Mouse (Mus musculus) intestine, embryonic 15.5 days (tissue): ENCODE data around the gene Cstad. TPM values are rescaled to one million over a fixed set of nuclear protein-coding genes. Genes with fewer than 3 reads are reported as not detected.

Experiments
- ATAC-seq: fragments of 200-750 bp; cut with Nextera tagmentation; 2 replicates; pipeline ENCODE4 v1.8.0; 2017; ENCODE audit warnings: moderate TSS enrichment, moderate library complexity
- H3K27ac ChIP-seq: fragments of 300-500 bp; sonication (generic); 2 replicates; pipeline ENCODE4 v1.5.1; 2015; ENCODE audit warnings: mild to moderate bottlenecking, inconsistent platforms
- H3K27me3 ChIP-seq: fragments of 300-500 bp; sonication (generic); replicated peaks from 2 replicates; pipeline ENCODE4 v1.6.1; 2015; ENCODE audit warnings: inconsistent platforms
- H3K36me3 ChIP-seq: fragments of 300-500 bp; sonication (generic); 2 replicates; pipeline ENCODE4 v1.6.1; 2015; ENCODE audit warnings: inconsistent platforms
- H3K4me1 ChIP-seq: fragments of 300-500 bp; sonication (generic); replicated peaks from 2 replicates; pipeline ENCODE4 v1.6.1; 2015; ENCODE audit warnings: inconsistent platforms
- H3K4me2 ChIP-seq: fragments of 300-500 bp; sonication (generic); replicated peaks from 2 replicates; pipeline ENCODE4 v1.6.1; 2015; ENCODE audit warnings: mild to moderate bottlenecking, inconsistent platforms
- H3K4me3 ChIP-seq: fragments of 300-500 bp; sonication (generic); replicated peaks from 2 replicates; pipeline ENCODE4 v1.5.1; 2015; ENCODE audit warnings: inconsistent platforms
- H3K9ac ChIP-seq: fragments of 300-500 bp; sonication (generic); 2 replicates; pipeline ENCODE4 v1.6.1; 2015; ENCODE audit warnings: inconsistent platforms
- H3K9me3 ChIP-seq: fragments of 300-500 bp; sonication (generic); 2 replicates; pipeline ENCODE4 v1.6.1; 2016; ENCODE audit warnings: inconsistent platforms
- WGBS: fragments of 180-500 bp; shearing (Covaris S2); methylation state at CpG from one replicate; pipeline ENCODE4 v1.1.7; 2015; 5-methylcytosine and 5-hydroxymethylcytosine counted together
- polyA plus RNA-seq: library from polyadenylated mRNA; unstranded; fragments of >200 nt; fragmentation: Nextera tagmentation; extraction: Ambion mirVana; gene quantifications from 2 replicates; pipeline ENCODE4 v1.2.1, GENCODE M21; 2015

The Cstad gene
- polyA plus RNA-seq = 0.63 and 0.72 TPM in 2 replicates

DNA sequence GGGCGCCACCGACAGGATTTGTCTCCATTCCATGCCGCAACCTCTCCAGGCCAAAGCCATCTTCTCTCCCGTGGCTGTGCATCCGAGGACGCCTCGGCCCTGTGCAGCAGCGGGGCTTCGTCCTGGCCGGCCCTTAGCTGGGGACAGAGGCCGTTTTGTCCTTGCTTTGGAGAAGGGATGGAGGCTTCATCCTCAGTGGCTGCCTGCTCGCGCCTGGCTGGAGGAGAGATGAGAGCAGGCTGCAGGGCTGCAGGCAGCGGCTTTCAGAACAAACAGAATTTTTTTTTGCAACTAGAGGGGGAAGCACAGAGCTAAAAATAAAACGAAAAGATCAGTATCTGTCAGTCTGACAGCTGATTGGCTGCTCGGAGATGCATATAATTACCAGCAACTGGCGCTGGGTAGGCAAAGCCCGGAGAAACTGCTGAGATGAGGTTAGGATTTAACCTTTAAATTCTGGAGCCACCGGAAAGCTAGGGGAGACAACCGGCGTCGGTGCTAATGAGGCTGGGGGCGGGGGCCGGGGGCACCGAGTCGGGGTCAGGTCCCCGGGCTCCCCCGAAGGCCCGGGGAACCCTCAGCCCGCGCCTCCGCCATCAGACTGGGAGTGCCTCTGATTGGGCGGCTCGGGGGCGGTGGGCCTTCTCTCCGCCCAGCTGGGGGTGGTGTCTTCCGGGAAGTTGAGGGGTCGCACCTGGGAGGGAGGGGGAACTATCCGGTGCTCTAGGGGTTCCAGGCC, at the start of gene Cstad:
TSS of gene Cstad (plus strand) at position 400 of the 739 bp plus-strand sequence.
- peak; percentile 72 for ATAC-seq
- Histone ChIP-seq H3K9ac (peak within 1 kb of the TSS; percentile 59), H3K9me3 (no peaks in the 10 kb centered on the region), H3K27ac (peak within 1 kb of the TSS; percentile 98), H3K4me3 (peak within 1 kb of the TSS; percentile 48), H3K4me2 (peak within 1 kb of the TSS; percentile 84), H3K36me3 (no peaks in the 10 kb centered on the region), H3K27me3 (no peaks in the 10 kb centered on the region), H3K4me1 (peaks cover 23% of the 10 kb centered on the region)
- WGBS = 1% methylated on average over 37 of the region's 39 CpGs

DNA sequence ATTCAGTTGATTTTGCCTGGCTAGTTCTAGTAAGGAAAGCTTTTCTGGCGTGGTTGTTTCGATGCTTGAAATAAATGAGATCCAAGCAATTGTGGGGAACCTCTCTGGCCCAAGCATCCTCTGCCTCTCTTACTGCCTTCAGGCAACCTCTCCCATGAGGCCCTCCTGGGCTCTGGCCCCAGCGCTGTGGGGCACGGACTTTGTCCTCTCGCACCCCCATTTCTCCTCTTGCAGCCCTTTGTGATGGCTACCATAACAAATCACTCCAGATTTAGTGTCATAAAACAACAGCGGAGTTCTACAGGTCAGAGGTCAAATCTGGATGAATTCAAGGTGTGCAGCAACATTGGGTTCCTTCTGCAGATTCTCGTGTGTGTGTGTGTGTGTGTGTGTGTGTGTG, 49.1 kb upstream of the Cstad start:
- Histone ChIP-seq H3K9ac (no peak overlapping the region), H3K36me3 (no peaks in the 10 kb centered on the region), H3K4me3 (no peak overlapping the region), H3K9me3 (no peaks in the 10 kb centered on the region), H3K27ac (0 out of 2 replicates have a peak overlapping the region, but pooled peaks have one; percentile 10), H3K4me1 (peaks cover 31% of the 10 kb centered on the region), H3K27me3 (no peaks in the 10 kb centered on the region), H3K4me2 (peak overlapping the region; percentile 72)
- WGBS = 34% methylated on average over 7 of the region's 7 CpGs
- peak; percentile 55 for ATAC-seq

DNA sequence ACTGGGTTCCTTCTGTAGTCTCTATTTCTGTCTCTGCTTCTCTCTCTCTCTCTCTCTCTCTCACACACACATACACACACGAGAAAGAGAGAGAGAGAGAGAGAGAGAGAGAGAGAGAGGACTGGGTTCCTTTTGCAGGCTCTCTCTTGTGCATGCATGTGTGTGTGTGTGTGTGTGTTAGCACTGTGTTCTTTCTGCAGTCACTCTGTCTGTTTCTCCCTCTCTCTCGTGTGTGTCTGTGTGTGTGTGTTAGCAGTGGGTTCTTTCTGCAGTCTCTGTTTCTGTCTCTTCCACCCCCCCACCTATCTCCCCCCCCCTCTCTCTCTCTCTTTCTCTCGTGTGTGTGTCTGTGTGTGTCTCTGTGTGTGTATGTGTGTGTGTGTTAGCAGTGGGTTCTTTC, 48.6 kb upstream of the Cstad start:
- H3K27ac ChIP-seq = no peak overlapping the region
- H3K4me3 ChIP-seq = no peak overlapping the region
- no peak overlapping the region for H3K4me2 ChIP-seq
- no peak for ATAC-seq
- H3K9ac ChIP-seq = no peak overlapping the region
- WGBS = 16% methylated on average over 2 of the region's 3 CpGs
- H3K9me3 ChIP-seq = no peaks in the 10 kb centered on the region
- H3K27me3 ChIP-seq = no peaks in the 10 kb centered on the region
- no peaks in the 10 kb centered on the region for H3K36me3 ChIP-seq
- H3K4me1 ChIP-seq = peaks cover 29% of the 10 kb centered on the region

- no peaks in the 10 kb centered on the region for H3K9me3 ChIP-seq
- ATAC-seq = peak; percentile 54
- no peaks in the 10 kb centered on the region for H3K36me3 ChIP-seq
- WGBS = 68% methylated on average over 19 of the region's 19 CpGs
- H3K4me1 ChIP-seq = peaks cover 27% of the 10 kb centered on the region
- no peaks in the 10 kb centered on the region for H3K27me3 ChIP-seq
- H3K27ac ChIP-seq = peak overlapping the region; percentile 72
- H3K4me2 ChIP-seq = no peak overlapping the region; the same call in 1 of the 2 replicates
- H3K4me3 ChIP-seq = no peak overlapping the region
- no peak overlapping the region for H3K9ac ChIP-seq
Observed at GRCm38 (mm10) chr2:30547455-30548217, 47.2 kb upstream of the Cstad start.

- Histone ChIP-seq H3K4me1 (peaks cover 8% of the 10 kb centered on the region; the same call in 1 of the 2 replicates), H3K4me2 (no peak overlapping the region), H3K36me3 (no peaks in the 10 kb centered on the region), H3K27me3 (no peaks in the 10 kb centered on the region), H3K9ac (no peak overlapping the region), H3K4me3 (no peak overlapping the region), H3K27ac (no peak overlapping the region), H3K9me3 (no peaks in the 10 kb centered on the region)
- no peak for ATAC-seq
- 69% methylated on average over 5 of the region's 5 CpGs for WGBS
Observed at GRCm38 (mm10) chr2:30551579-30551978, 43.3 kb upstream of the Cstad start.

- Histone ChIP-seq H3K4me3 (no peak overlapping the region), H3K27me3 (no peaks in the 10 kb centered on the region), H3K36me3 (no peaks in the 10 kb centered on the region), H3K9ac (no peak overlapping the region), H3K27ac (no peak overlapping the region), H3K9me3 (no peaks in the 10 kb centered on the region), H3K4me2 (no peak overlapping the region), H3K4me1 (no peaks in the 10 kb centered on the region)
- 52% methylated on average over 7 of the region's 7 CpGs for WGBS
- ATAC-seq = peak; percentile 80
Observed at GRCm38 (mm10) chr2:30553851-30554540, 40.8 kb upstream of the Cstad start.

DNA sequence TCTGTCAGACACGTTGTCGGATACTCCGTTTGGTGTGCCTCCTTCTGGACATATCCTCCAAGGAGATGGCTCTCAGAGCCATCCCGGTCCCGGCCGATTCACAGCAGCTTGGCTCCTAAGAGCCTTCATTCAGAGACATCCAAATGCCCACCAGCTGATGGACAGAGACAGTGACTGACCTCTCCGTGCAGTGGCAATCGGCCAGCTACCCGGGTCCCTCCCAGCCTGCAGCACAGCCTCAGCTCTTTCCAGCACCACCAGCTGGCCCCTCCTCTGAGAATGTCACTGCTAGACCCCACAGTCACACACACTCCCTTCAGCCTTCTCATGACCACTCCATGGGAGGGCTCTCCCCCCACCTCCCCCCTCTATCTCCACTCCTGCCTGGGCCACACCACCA, 39.6 kb upstream of the Cstad start:
- H3K27ac ChIP-seq = no peak overlapping the region
- H3K4me2 ChIP-seq = no peak overlapping the region
- no peak for ATAC-seq
- H3K4me1 ChIP-seq = no peaks in the 10 kb centered on the region
- no peak overlapping the region for H3K9ac ChIP-seq
- WGBS = 69% methylated on average over 9 of the region's 9 CpGs
- H3K27me3 ChIP-seq = no peaks in the 10 kb centered on the region
- H3K36me3 ChIP-seq = no peaks in the 10 kb centered on the region
- H3K4me3 ChIP-seq = no peak overlapping the region
- no peaks in the 10 kb centered on the region for H3K9me3 ChIP-seq

DNA sequence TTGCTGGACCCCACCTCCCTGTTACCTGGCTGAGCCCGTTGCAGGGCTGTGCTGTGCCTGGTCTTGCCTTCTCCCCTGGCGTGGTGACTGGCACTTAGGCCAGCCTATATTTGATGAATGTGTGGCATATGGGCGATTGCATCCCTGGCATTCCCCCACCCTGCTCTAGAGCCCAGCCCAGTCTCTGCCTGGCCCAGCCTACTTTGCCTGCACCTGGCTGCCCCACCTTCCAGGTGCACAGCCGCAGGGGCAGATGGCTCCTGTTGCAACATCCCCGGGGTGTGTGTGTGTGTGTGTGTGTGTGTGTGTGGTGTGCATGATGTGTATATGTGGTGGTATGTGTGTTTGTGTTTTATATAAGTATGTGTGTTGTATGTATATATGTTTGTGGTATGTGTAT, 38.3 kb upstream of the Cstad start:
- H3K36me3 ChIP-seq = no peaks in the 10 kb centered on the region
- no peaks in the 10 kb centered on the region for H3K27me3 ChIP-seq
- no peak overlapping the region for H3K4me3 ChIP-seq
- 61% methylated on average over 5 of the region's 5 CpGs for WGBS
- no peak overlapping the region for H3K4me2 ChIP-seq
- peak; percentile 59; the same call in 1 of the 2 replicates for ATAC-seq
- H3K9ac ChIP-seq = no peak overlapping the region
- no peaks in the 10 kb centered on the region for H3K4me1 ChIP-seq
- no peak overlapping the region for H3K27ac ChIP-seq
- no peaks in the 10 kb centered on the region for H3K9me3 ChIP-seq

GRCm38 (mm10) chr2:30559552-30559951, 35.3 kb upstream of the Cstad start:
- Histone ChIP-seq H3K4me2 (no peak overlapping the region), H3K4me1 (no peaks in the 10 kb centered on the region), H3K9ac (no peak overlapping the region), H3K4me3 (no peak overlapping the region), H3K36me3 (no peaks in the 10 kb centered on the region), H3K9me3 (no peaks in the 10 kb centered on the region), H3K27me3 (no peaks in the 10 kb centered on the region), H3K27ac (no peak overlapping the region)
- ATAC-seq = no peak
- 82% methylated on average over 1 of the region's 1 CpGs for WGBS

DNA sequence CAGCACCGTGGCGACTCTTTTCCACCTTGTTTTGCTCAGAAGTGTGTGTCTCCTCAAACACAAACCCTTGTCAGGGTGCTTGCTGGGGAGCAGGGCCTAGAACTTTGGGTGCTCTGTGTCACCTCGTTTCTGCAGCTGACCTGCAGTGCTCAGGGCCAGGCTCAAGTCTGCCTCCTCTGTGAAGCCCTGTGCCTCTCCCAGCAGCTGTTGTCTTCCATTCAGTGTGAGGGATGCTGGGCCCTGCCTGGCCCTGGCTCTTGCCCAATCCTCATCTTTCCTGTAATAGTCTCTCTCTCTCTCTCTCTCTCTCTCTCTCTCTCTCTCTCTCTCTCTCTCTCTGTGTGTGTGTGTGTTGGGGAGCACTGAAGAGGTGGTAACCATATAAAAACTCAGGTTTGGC, 32.3 kb upstream of the Cstad start:
- H3K36me3 ChIP-seq = no peaks in the 10 kb centered on the region
- 84% methylated on average over 3 of the region's 3 CpGs for WGBS
- ATAC-seq = no peak
- no peak overlapping the region for H3K4me2 ChIP-seq
- no peaks in the 10 kb centered on the region; the same call in 1 of the 2 replicates for H3K4me1 ChIP-seq
- H3K9ac ChIP-seq = no peak overlapping the region
- H3K27me3 ChIP-seq = no peaks in the 10 kb centered on the region
- H3K9me3 ChIP-seq = no peaks in the 10 kb centered on the region
- no peak overlapping the region for H3K4me3 ChIP-seq
- no peak overlapping the region for H3K27ac ChIP-seq

DNA sequence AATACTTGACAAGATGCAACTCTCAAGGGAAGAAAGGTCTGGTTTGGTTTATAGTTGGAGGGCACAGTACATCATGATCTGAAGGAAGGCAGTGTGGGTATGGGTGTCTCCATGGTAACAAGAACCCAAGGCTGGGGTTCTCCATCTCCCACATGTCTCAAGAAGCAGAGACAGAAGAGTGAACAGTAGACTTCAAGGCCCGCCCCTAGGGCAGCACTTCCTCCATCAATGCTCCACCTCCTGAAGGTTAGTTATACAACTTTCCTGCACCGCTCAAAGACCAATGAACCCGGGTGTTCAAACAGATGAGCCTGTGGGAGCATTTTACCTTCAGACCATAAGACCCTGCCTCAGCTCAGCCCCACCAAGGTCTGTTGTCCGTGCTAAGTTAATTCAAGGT, 23.2 kb upstream of the Cstad start:
- H3K27ac ChIP-seq = no peak overlapping the region
- H3K27me3 ChIP-seq = no peaks in the 10 kb centered on the region
- H3K9ac ChIP-seq = no peak overlapping the region
- no peak overlapping the region for H3K4me2 ChIP-seq
- no peak for ATAC-seq
- H3K9me3 ChIP-seq = no peaks in the 10 kb centered on the region
- H3K4me3 ChIP-seq = no peak overlapping the region
- H3K36me3 ChIP-seq = no peaks in the 10 kb centered on the region
- H3K4me1 ChIP-seq = no peaks in the 10 kb centered on the region; the same call in 1 of the 2 replicates
- WGBS = 86% methylated on average over 4 of the region's 4 CpGs

GRCm38 (mm10) chr2:30573522-30573921, 21.3 kb upstream of the Cstad start:
- no peak overlapping the region for H3K4me3 ChIP-seq
- no peaks in the 10 kb centered on the region for H3K27me3 ChIP-seq
- no peak for ATAC-seq
- no peak overlapping the region for H3K27ac ChIP-seq
- H3K36me3 ChIP-seq = no peaks in the 10 kb centered on the region
- H3K9ac ChIP-seq = no peak overlapping the region
- no peak overlapping the region for H3K4me2 ChIP-seq
- WGBS = 87% methylated on average over 4 of the region's 4 CpGs
- no peaks in the 10 kb centered on the region for H3K9me3 ChIP-seq
- H3K4me1 ChIP-seq = no peaks in the 10 kb centered on the region
